Mouse (Mus musculus) bone marrow macrophage, adult 2 months (primary cell): ENCODE results near the gene Kdm4c. TPM values are rescaled to one million over a fixed set of nuclear protein-coding genes. Genes with fewer than 3 reads are reported as not detected.

ENCODE experiments used
- H3K27ac ChIP-seq: 2 replicates; pipeline ENCODE4 v1.5.1; 2012; ENCODE audit warnings: low read depth, low read length; ENCODE audit not compliant: insufficient read depth
- H3K4me1 ChIP-seq: 2 replicates; pipeline ENCODE4 v1.6.1; 2012; ENCODE audit warnings: low read length; ENCODE audit not compliant: control insufficient read depth, insufficient read depth
- H3K4me3 ChIP-seq: 2 replicates; pipeline ENCODE4 v1.5.1; 2012; ENCODE audit warnings: mild to moderate bottlenecking, low read length, moderate library complexity; ENCODE audit not compliant: insufficient read depth
- CTCF ChIP-seq: IDR thresholded peaks from 2 replicates; pipeline ENCODE4 v1.5.1; 2012; ENCODE audit warnings: low read depth, mild to moderate bottlenecking, low read length, moderate library complexity
- POLR2A ChIP-seq: IDR thresholded peaks from 2 replicates; pipeline ENCODE4 v1.6.1; 2012; ENCODE audit warnings: mild to moderate bottlenecking, low read depth, low read length, borderline replicate concordance
- polyA plus RNA-seq: library from polyadenylated mRNA; stranded (reverse); fragments of >200 nt; gene quantifications from 2 replicates; pipeline ENCODE4 v1.2.4, GENCODE M21; 2012; ENCODE audit not compliant: missing spikeins, insufficient read depth, insufficient read length

Kdm4c gene
- polyA plus RNA-seq, 1 experiment = 20.4 TPM

- Histone ChIP-seq H3K4me3 (no peak overlapping the region), H3K27ac (no peak overlapping the region), H3K4me1 (no peaks in the 10 kb centered on the region)
- TF ChIP-seq POLR2A = no peak
- no peak for TF ChIP-seq CTCF
Observed at GRCm38 (mm10) chr4:74419794-74420193, 177.5 kb downstream of the Kdm4c start.

Other genes starting within 250 kb of the Kdm4c start
- not detected in 2 replicates for gene Frmd3, start 229.1 kb upstream of the Kdm4c start, polyA plus RNA-seq